Mouse (Mus musculus) bone marrow, adult 2 months (tissue): ENCODE data around the gene Pou3f1. TPM values are rescaled to one million over a fixed set of nuclear protein-coding genes. Genes with fewer than 3 reads are reported as not detected.
"Not testable (repeated sequence)": the region's sequence is repeated elsewhere in the genome, so short reads cannot be mapped to it uniquely, and the experiment has no call there.

Source experiments
- H3K27ac ChIP-seq: fragments of 200-500 bp; 2 replicates; pipeline ENCODE4 v1.5.1; 2012; ENCODE audit warnings: low read depth, mild to moderate bottlenecking, control low read depth, inconsistent platforms, low read length; ENCODE audit not compliant: control insufficient read depth, poor library complexity, insufficient read depth
- H3K4me1 ChIP-seq: fragments of 200-500 bp; 2 replicates; pipeline ENCODE4 v1.6.1; 2011; ENCODE audit warnings: low read length; ENCODE audit not compliant: control insufficient read depth, insufficient read depth
- H3K4me3 ChIP-seq: fragments of 200-500 bp; replicated peaks from 2 replicates; pipeline ENCODE3; 2011; ENCODE audit warnings: mild to moderate bottlenecking, low read depth, low read length, control low read depth; ENCODE audit not compliant: control insufficient read depth
- CTCF ChIP-seq: fragments of 200-500 bp; IDR thresholded peaks from 2 replicates; pipeline ENCODE4 v1.5.1; 2011; ENCODE audit warnings: low read length, control low read depth; ENCODE audit not compliant: control insufficient read depth, insufficient read depth
- POLR2A ChIP-seq: fragments of 200-500 bp; IDR thresholded peaks from 2 replicates; pipeline ENCODE4 v1.6.1; 2011; ENCODE audit warnings: low read depth, mild to moderate bottlenecking, control low read depth, low read length, borderline replicate concordance; ENCODE audit not compliant: control insufficient read depth
- WGBS: fragments of 180-500 bp; shearing (Covaris S2); methylation state at CpG from one replicate; pipeline ENCODE4 v1.1.7; 2018; 5-methylcytosine and 5-hydroxymethylcytosine counted together
- polyA plus RNA-seq: library from polyadenylated mRNA; stranded (reverse); fragments of >200 nt; gene quantifications from 2 replicates; pipeline ENCODE4 v1.2.4, GENCODE M21; 2011; ENCODE audit warnings: low replicate concordance; ENCODE audit not compliant: missing spikeins, insufficient read depth, insufficient read length

Pou3f1 gene
- polyA plus RNA-seq, 1 experiment, result 2.9 TPM

DNA sequence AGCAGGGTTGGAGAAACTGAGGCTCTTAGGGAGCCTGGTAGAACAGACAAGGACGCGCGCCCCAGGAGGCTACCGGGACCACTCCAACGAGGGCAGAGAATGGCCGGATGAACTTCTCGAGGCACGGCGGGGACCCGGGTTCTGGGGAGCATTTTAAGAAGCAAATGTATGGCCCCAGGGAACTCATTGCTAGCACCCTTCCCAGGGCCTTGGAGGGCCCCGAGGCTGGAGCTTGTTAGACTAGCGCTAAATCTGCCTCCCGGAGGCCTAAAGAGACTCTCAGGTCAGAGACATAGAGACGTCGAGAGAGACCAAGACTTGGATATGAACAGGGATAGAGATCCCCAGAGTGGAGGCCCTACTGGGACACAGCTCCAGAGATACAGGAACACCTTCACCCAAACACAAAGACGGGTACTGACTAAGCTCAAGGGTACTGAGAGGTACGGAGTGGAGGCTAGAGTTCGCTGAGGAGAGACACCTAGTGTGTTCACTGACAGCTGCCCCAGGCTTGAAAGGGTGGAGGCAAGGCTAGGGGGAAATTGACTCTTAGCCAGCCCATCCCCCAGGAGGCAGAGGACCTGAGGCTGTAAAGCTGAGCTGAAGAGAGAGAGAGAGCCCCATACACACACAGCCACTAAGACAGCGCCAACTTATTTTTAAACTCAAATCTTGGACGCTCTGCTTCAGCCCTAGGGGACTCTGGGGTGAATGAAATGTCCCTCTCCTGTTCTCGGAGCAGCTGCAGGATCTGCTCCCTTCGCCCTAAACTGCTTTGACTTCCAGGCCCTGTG is 44.6 kb downstream of the Pou3f1 start:
- 7% methylated on average over 22 of the region's 22 CpGs for WGBS
- TF ChIP-seq CTCF (no peak), POLR2A (no peak)
- peak overlapping the region; percentile 74 for H3K27ac ChIP-seq
- peaks cover 14% of the 10 kb centered on the region for H3K4me1 ChIP-seq
- H3K4me3 ChIP-seq, result peak overlapping the region; percentile 67

DNA sequence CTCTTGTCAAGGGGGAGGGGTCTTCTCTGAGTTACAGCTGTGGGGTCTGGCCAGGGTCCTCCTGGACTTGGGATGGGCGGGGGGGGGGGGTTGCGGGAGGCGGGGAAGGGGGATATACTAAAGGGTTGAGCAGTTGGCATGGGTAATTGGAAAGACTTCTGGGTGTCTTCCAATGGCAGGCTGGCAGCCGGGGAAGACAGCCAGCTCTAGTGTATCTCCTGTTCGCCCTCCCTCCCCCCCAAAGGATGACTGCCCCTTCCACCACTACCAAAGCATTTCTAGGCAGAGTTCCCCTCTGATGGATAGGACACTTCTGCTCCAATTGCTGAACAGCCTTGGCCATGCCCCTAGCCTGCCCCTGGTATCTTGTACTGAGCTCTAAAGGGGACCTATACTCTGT is 45.3 kb downstream of the Pou3f1 start:
- Histone ChIP-seq H3K27ac (no peak overlapping the region), H3K4me1 (peaks cover 14% of the 10 kb centered on the region), H3K4me3 (no peak overlapping the region)
- no peak for TF ChIP-seq CTCF
- no peak for TF ChIP-seq POLR2A
- 58% methylated on average over 5 of the region's 5 CpGs for WGBS

DNA sequence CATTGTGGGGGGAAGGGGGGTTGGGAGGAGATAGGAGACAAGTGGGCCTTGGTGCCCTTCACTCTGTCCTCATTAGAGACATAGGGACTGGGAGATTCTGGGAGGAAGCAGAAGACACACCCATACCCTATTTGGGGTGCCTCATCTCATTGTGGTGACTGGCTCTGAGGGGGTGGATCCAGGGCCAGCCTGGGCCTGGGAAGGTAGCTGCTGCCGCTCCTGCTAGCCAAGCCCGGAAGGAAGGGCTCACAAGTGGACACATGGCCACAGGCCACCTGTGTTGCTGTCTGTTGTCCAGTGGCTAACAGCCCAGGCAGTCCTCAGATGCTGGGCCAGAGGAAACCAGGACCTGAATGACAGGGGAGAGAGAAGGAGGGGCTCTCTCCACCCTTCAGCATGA is 46.8 kb downstream of the Pou3f1 start:
- Histone ChIP-seq H3K4me3 (peak overlapping the region; percentile 44), H3K27ac (peak overlapping the region; percentile 69), H3K4me1 (peaks cover 14% of the 10 kb centered on the region)
- TF ChIP-seq CTCF (no peak), POLR2A (0 out of 2 replicates have a peak, but pooled peaks have one; percentile 20)
- WGBS, result 28% methylated on average over 2 of the region's 2 CpGs

- 27% methylated on average over 6 of the region's 6 CpGs for WGBS
- Histone ChIP-seq H3K27ac (peak overlapping the region; percentile 69), H3K4me1 (peaks cover 14% of the 10 kb centered on the region), H3K4me3 (peak overlapping the region; percentile 5)
- no peak for TF ChIP-seq POLR2A
- TF ChIP-seq CTCF, result no peak
Observed at GRCm38 (mm10) chr4:124703881-124704796, 47.5 kb downstream of the Pou3f1 start.

- Histone ChIP-seq H3K4me1 (peaks cover 15% of the 10 kb centered on the region), H3K27ac (peak overlapping the region; percentile 69; the same call in 1 of the 2 replicates), H3K4me3 (no peak overlapping the region)
- 5% methylated on average over 11 of the region's 11 CpGs for WGBS
- TF ChIP-seq CTCF, result no peak
- TF ChIP-seq POLR2A, result no peak
Observed at GRCm38 (mm10) chr4:124704797-124705474, 48.3 kb downstream of the Pou3f1 start.

GRCm38 (mm10) chr4:124705661-124706269 is 49.2 kb downstream of the Pou3f1 start:
- H3K4me3 ChIP-seq, result no peak overlapping the region
- H3K27ac ChIP-seq, result no peak overlapping the region
- TF ChIP-seq CTCF, result no peak
- no peak for TF ChIP-seq POLR2A
- H3K4me1 ChIP-seq, result peaks cover 15% of the 10 kb centered on the region
- 78% methylated on average over 23 of the region's 23 CpGs for WGBS

GRCm38 (mm10) chr4:124707381-124708199 is 51.0 kb downstream of the Pou3f1 start:
- H3K4me3 ChIP-seq, result not testable (repeated sequence)
- 85% methylated on average over 25 of the region's 25 CpGs for WGBS
- H3K4me1 ChIP-seq, result peaks cover 15% of the 10 kb centered on the region
- H3K27ac ChIP-seq, result 0 out of 2 replicates have a peak overlapping the region, but pooled peaks have one; percentile 15

- WGBS, result 3% methylated on average over 1 of the region's 1 CpGs
- not testable (repeated sequence) for H3K4me3 ChIP-seq
- Histone ChIP-seq H3K4me1 (peaks cover 15% of the 10 kb centered on the region), H3K27ac (peak overlapping the region; percentile 70)
Observed at GRCm38 (mm10) chr4:124708200-124708517, 51.6 kb downstream of the Pou3f1 start.
